Mouse (Mus musculus) C2C12 (cell line): ENCODE measurements around the gene Lrp8.

Source experiments
- CEBPB ChIP-seq: IDR thresholded peaks from one replicate; pipeline ENCODE4 v1.6.1; 2011; ENCODE audit warnings: low read depth, mild to moderate bottlenecking, control low read depth, moderate library complexity
- CTCF ChIP-seq: IDR thresholded peaks from one replicate; pipeline ENCODE4 v1.5.1; 2011; ENCODE audit not compliant: control insufficient read depth, insufficient read depth, insufficient read length
- FOSL1 ChIP-seq: IDR thresholded peaks from one replicate; pipeline ENCODE4 v1.8.0; 2011; ENCODE audit warnings: mild to moderate bottlenecking, low read length; ENCODE audit not compliant: poor library complexity, insufficient read depth, severe bottlenecking
- MAX ChIP-seq: IDR thresholded peaks from one replicate; pipeline ENCODE4 v1.6.1; 2011; ENCODE audit warnings: mild to moderate bottlenecking, control low read depth
- MYOD1 ChIP-seq: IDR thresholded peaks from one replicate; pipeline ENCODE4 v1.6.1; 2011; ENCODE audit warnings: low read depth; ENCODE audit not compliant: control insufficient read depth, insufficient read length
- MYOG ChIP-seq: IDR thresholded peaks from one replicate; pipeline ENCODE4 v1.6.1; 2011; ENCODE audit not compliant: control insufficient read depth, insufficient read length; ENCODE audit errors: extremely low read depth
- USF1 ChIP-seq: IDR thresholded peaks from one replicate; pipeline ENCODE4 v1.6.1; 2011; ENCODE audit warnings: low read depth, mild to moderate bottlenecking, control low read depth, moderate library complexity

- TF ChIP-seq CTCF: no peak
- TF ChIP-seq USF1: no peak
- no peak for TF ChIP-seq FOSL1
- TF ChIP-seq MAX: no peak
- no peak for TF ChIP-seq MYOD1
- TF ChIP-seq CEBPB: no peak
- TF ChIP-seq MYOG: no peak
These were observed 121.7 kb downstream of the Lrp8 start for GRCm38 (mm10) chr4:107923803-107924194.
